Mouse (Mus musculus): ENCODE data around the gene Psmd13. TPM values are rescaled to one million over a fixed set of nuclear protein-coding genes. Genes with fewer than 3 reads are reported as not detected.
"Not testable (repeated sequence)": the region's sequence is repeated elsewhere in the genome, so short reads cannot be mapped to it uniquely, and the experiment has no call there.

Gene Psmd13
- total RNA-seq, 4 experiments from 2014 or later = 85.3 to 96.3 (median 89.9) TPM

DNA sequence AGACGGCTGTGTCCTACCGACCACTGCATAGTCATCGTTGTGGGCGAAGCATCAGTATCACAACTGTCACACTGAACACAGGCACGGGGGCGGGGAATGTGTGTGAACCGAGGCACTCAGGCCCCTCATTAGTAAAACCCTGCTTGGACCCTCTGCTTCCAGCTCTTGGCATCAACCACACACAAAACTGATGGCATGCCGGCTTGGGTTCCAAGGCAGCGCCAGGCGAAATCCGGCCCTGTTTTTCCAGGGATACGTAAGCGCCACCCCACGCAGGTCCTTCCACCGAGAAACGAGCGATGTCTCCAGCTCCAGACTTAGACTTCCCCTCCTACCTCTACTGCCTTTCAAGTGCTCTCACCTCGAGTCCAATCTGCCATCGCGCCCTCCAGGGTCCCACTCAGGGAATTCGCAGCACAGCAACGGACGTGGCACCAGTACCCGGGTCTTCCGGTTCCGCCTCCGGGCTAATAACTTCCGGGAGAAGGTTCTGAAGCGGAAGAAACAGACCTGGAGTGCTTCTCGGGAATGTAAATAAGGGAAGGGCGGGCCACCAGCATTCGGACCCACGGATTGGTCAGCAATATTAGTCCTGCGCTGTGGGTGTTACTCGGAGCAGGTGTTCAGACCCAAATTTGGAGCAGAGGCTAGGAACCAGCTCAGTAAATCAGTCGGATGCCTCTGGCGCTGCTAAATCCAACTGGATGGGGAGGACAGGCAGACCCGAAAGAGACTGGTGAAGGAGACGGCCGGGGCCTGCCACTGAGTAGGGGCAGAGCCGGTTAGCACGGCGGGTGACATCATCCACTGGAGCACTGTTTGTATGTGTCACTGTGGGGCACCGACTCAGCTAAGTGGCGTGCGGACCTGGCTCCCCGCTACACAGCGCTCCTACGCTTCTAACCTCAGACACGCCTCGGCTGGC lies 25.6 kb upstream of the Psmd13 start, which contains the start of gene Gm45785:
Gene Gm45785 (minus strand): TSS at position 472 of the 925 bp plus-strand sequence.
- DNase-seq (ENCODE audit: low spot score in 2 of 2) = peak; percentile 80 to 86

DNA sequence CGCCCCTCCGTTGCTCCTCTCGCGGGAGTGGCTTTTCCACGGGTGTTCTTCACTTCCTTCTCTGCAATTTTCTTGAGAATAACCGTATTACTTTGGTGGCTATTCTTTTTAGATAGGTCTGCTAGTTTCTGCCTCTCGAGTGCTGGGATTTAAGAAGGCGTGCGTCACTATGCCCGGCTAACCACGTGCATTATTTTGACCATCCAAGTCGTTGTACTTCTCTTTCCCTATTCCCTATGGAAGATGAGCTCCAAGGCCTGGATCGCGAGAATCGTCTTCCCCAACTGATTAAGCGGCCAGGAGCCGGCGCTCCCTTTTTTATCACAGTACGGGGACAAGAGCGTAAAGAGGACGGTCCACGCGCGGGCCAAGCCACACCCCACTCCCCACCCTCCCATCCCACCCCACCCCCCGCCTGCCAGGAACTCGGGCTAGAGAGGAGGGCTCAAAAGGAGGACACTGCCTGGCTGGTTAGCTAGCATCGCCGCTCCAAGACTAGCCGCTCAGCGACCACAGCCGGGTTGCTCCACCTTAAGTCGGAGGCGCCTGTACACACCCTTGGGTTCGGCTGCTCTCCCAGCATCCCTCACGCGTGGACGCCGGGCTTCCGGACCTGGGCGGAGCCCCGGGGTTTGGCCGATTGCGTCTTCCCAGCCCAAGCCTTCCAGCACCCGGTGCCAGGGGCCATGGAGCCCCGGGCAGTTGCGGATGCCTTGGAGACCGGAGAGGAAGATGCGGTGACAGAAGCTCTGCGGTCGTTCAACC lies 24.8 kb upstream of the Psmd13 start, which contains the start of gene Ric8a:
Gene Ric8a (plus strand): TSS at position 173 of the 765 bp plus-strand sequence.
- DNase-seq (ENCODE audit: low spot score in 2 of 2) = peak; percentile 82 to 88

DNA sequence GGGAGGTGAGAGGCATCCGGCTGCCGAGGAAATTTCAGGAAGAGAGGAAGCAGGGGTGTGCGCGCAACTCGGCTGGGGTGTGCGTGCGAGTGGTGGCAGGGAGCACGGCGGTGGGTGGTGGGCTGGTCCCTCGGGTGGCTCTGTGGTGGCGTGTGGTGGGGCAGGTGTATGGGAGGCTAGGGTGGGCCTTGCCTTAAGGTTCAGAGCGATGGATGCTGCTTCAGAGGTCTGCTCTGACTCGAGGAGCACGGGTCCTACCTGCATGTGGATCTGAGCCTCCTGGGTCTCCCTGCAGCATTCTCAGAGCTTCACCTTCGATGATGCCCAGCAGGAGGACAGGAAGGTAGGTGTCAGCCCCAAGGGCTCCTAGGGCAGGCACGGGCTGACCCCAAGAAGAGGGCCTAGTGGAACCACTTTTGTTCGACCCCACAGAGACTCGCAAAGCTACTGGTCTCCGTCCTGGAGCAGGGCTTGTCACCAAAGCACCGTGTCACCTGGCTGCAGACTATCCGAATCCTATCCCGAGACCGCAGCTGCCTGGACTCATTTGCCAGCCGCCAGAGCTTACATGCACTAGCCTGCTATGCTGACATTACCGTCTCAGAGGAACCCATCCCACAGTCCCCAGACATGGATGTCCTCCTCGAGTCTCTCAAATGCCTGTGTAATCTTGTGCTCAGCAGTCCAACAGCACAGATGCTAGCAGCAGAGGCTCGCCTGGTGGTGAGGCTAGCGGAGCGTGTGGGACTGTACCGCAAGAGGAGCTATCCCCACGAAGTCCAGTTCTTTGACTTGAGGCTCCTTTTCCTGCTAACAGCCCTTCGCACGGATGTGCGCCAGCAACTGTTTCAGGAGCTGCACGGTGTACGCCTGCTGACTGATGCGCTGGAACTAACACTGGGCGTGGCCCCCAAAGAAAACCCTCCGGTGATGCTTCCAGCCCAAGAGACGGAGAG lies 23.9 kb upstream of the Psmd13 start, which contains the start of gene Bet1l:
Gene Bet1l (minus strand): TSS at position 28 of the 956 bp plus-strand sequence.
- DNase-seq (ENCODE audit: low spot score in 2 of 2) = no peak

DNA sequence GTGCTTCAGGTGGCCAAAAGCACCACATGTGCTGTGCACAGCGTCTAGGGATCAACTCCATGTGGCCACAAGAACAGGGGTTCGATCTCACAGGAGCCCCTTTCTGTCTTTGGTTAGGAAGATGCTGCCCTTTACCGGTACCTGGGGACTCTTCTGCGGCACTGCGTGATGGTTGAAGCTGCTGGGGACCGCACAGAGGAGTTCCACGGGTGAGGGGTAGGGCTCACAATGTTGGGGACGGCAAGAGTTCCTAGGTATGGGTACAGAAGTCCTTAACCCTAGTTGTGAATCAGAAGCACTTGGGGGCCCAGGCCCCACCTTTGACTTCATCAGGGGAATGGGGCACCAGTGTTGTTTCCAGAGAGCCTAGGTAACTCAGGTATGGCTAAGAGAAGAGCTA lies 23.0 kb upstream of the Psmd13 start:
- no peak for DNase-seq (ENCODE audit: low spot score in 2 of 2)

DNA sequence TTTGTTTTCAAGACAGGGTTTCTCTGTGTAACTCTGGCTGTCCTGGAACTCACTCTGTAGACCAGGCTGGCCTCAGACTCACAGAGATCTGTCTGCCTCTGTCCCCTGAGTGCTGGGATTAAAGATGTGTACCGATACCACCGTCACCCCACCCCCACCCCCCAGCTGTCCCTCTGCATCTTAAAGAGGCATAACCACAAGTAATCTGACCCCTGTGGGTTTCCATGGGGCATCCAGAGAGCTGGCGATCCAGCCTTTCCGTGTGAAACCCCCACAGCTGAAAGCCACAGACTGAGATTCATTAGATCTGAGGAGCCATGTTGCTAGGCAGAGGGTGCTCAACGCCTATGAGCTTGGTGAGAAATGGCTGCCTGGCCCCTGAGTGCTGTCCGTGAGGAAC lies 21.8 kb upstream of the Psmd13 start:
- no peak for DNase-seq (ENCODE audit: low spot score in 2 of 2)

DNA sequence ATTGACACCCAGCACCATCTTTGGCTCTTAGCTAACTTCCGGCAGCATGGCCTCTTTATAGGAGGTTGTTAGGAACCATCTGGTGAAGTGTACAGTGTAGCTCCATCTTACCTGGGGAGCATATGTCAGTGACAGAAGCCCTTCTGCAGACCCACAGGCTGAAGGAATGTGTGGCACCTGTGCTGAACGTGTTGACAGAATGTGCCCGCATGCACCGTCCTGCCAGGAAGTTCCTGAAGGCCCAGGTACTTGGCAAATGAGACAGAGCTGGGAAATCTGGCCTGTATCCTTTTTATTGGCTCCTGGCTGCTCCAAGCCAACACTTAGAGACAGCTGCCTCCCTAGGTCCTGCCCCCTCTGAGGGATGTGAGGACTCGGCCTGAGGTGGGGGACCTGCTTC lies 21.0 kb upstream of the Psmd13 start:
- no peak for DNase-seq (ENCODE audit: low spot score in 2 of 2)

DNA sequence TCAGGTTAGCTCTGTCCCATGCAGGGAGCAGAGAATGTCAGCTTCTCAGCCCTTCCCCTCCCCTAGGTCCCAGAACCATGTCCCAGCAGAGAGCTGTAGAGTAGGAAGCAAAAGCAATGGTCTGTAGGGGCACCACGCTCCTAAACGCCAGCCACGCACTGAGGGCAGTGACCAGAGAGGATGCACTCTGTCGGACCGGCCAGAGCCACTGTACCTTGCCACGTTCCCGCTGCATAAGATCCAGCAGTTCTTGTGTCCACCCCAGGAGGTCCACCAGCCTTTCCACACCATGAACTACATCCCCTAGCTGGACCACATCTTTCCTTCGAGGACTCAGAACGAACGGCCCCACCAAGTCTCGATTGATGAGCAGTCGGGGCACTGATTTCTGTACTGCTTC lies 17.0 kb upstream of the Psmd13 start:
- no peak for DNase-seq (ENCODE audit: low spot score in 2 of 2)

DNA sequence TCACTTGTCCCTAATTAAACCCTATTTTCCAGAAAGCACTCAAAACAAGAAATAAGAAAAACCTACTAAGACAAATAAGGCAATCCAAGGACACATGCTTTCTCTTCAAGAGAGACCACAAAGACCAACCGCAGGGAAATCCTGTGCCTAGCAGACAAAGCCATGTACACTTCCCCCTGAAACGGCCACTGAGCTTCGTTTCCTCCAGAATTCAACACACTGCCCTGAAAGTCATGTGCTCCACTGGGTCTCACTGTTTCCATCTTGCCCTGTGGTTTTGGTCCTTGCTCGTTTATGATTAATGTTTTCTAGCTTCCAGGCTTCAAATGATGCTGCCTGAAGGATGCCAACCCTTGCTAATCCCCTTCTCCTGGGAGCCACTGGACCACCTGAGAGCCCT lies 7.5 kb upstream of the Psmd13 start:
- no peak for DNase-seq (ENCODE audit: low spot score in 2 of 2)

DNA sequence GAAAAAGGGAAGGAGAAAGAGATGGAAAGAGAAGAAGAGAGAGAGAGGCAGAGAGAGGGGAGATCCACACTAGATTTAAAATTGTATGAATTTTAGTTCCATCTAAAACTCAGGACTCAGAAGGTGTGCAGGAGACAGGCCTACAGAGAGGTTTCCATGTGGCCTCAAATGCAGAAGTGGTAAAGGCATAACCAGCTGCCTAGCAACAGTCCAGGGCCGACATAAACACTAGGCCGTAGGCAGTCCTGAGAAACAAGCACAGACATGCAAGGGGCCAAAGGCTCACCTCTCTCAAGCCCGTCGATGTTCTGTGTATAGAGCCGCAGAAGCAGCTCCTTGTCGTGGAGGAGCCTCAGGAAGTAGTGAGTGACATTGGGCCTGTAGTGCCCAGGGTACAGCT lies 4.4 kb upstream of the Psmd13 start:
- DNase-seq (ENCODE audit: low spot score in 2 of 2) = no peak

DNA sequence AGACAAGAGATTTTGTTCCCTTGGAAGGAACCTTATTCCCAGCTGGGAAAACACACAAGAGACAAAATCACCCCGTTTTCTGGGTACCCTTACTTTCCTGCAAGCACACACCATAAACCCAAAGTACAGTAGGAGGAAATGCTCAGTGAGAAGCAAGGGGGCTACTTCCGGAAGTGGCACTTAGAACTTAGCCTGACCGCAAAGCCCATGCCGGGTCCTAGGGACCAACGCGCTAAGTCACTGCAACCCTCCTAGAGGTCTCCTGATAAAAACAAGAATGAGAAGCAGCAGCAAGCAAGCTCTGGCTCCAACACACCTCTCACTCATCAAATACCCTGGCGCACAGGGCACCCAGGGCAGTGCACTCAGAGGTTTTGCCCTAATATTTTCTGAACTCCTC lies 2.4 kb upstream of the Psmd13 start:
- DNase-seq (ENCODE audit: low spot score in 2 of 2) = no peak

DNA sequence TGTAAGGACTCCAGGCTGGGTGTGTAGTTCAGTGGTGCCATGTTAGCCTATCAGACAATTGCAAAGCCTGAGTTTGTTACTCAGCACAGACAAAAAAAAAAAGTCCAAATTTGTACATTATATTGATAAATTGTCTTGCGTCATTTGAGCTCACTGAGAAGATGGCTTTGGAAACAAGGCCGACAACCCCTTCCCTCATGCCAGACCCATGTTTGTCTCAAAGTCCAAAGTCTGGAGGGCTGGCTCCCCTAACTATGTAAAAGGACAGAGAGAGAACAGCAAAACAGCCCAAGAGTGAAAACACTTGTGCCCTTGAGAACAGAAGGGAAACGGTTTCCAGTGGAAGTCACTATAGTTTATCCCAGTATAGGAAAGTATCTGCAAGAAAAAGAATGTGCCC lies 1.3 kb upstream of the Psmd13 start:
- DNase-seq (ENCODE audit: low spot score in 2 of 2) = no peak

DNA sequence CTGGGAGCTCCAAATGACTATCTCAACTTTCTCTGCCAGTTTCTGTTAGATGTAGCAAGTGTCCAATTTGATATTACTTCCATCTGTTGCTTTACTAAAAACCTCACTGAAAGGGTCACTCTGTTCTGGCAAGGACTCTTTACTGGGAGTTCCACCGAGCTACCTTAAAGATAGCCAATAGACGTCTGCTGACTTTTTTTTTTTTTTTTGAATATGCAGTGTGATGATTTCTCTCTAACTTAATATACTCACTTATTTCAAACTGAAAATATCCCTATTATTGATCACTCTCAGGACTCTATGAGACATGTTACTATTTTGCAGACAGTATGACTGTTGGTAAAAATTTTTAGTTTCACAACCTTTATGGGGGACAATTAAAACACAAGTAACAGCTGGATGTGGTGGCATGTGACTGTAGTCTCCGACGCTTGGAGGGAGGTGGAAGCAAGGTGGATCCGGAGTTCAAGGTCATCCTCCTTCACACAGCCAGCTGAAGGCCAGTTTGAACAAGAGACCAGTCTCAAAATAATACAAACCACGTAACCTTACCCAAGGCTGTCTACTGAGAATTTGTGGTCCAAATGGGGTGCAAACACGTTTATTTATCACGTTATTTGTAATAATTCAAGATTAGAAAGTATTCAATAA lies 778 bp upstream of the Psmd13 start:
- DNase-seq (ENCODE audit: low spot score in 2 of 2) = no peak

DNA sequence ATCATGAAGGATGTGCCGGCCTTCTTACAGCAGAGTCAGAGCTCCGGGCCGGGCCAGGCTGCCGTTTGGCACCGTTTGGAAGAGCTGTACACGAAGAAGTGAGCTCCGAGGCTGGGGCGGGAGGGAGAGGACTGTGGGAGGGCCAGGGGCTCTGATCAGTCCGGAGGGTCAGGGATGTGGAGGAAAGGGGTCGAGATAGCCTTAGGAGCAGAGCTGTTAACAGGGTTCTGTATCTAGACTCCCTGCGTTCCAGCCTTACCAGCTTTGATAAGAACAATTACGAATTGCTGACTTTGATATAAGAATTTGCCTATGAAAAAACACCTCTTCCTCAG lies 668 bp downstream of the Psmd13 start:
- DNase-seq (ENCODE audit: low spot score in 2 of 2) = no peak

DNA sequence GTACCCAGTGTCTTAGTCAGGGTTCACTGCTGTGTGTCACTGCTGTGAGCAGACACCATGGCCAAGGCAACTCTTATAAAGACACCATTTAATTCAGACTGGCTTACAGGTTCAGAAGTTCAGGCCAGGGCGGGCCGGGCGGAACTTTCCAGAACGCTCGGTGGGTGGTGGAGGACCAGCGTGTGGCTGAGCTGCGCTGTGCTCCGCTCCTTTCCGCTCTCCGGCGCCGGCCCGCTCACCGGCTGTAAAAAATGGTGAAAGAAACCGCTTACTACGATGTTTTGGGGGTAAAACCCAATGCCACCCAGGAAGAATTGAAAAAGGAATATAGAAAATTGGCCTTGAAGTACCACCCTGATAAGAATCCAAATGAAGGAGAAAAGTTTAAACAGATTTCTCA lies 8.9 kb downstream of the Psmd13 start:
- DNase-seq (ENCODE audit: low spot score in 2 of 2) = not testable (repeated sequence)

DNA sequence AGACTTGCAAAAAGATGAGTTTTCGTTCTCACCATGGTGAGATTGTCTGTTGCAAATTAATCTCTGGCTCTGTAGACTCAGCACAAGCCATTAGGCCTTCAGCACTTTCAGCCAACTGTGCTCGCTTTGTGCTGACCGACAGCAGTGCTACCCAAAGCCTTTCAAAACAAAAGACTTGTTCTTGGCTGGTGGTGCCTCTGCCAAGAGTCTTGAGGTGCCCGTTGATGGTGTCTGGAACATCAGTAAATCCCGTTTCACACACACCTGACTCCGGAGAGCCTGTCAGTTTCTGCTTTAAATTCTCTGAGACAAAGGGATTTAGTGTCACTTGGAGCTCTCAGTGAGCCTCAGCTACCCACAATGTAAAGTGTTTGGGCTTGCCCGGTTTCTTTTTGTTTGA lies 12.3 kb downstream of the Psmd13 start:
- DNase-seq (ENCODE audit: low spot score in 2 of 2) = no peak

DNA sequence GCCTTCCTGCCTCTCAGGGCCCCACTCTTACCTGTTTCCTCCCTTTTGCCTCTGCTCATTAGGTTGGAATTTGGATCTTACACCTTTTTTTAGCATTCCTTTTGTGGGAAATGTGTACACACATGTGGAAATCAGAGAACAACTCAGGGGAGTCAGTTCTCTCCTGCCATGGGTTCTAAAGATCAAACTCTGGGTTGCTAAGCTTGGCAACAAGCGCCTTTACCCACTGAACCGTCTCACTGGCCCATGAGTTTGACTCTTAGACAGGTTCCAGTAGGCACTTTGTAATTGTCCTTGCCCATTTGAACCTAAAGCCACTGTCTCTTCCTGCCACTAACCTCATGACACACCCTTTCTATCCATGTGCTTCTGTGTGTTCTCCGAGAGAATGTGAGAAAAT lies 12.8 kb downstream of the Psmd13 start:
- no peak for DNase-seq (ENCODE audit: low spot score in 2 of 2)

DNA sequence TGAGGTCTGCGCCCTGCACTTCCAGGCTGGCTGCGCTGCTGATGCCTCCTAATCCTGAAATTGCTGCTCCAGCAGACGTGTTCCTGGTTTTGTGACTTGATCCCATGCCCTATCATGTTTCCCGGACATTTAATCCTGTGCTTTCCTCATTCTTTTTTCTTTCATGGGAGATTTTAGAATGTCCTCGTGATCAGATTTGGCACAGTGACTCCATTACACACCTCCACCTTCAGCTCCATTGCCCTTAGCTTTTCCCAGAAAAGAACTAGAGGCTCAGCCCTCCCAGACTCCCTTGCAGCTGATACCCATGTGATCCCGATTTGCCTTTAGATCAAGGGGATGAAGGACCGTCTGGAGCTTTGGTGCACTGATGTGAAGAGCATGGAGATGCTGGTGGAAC lies 16.1 kb downstream of the Psmd13 start:
- DNase-seq (ENCODE audit: low spot score in 2 of 2) = no peak

DNA sequence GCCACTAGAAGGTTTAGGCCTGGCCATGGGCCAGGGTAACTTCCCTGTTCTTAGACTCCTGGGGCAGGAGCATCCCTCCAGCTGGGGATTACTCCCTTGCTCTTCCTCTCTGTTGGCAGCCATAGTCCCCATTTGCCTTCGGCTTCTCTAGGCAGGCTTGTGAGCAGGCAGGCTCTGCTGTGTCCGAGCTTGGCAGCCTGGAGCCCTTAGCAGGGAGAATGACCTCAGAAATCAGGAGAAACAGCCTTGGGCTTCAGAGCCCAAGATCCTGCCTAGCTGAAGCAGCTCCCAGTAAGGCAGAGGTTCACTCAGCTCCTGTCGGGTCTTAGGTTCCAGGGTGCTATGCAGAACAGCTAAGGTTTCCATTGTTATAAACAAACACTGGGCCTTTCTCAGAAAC lies 17.4 kb downstream of the Psmd13 start:
- no peak for DNase-seq (ENCODE audit: low spot score in 2 of 2)

DNA sequence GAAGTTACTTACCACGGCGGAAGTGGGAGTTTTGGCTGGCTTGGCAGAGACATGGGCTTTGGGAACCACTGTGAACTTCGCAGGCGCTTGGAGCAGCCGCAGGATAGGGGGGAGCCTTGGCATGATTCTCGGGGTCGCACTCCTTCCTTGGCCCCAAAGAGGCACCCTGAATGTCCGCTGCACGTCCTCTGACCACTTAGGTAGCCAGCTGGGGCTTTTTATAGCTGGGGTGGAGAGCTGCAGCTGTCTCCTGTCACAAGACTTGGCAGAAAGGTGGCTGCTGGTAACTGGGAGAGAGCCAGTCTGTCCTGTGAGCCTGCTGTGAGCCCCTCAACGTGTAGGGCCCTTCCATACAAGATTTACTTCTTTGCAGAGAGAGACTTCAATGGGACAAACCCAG lies 18.5 kb downstream of the Psmd13 start, which contains the start of gene Cox8b:
Gene Cox8b (minus strand): TSS at position 227 of the 400 bp plus-strand sequence.
- peak; percentile 54 to 77 for DNase-seq (ENCODE audit: low spot score in 2 of 2)

DNA sequence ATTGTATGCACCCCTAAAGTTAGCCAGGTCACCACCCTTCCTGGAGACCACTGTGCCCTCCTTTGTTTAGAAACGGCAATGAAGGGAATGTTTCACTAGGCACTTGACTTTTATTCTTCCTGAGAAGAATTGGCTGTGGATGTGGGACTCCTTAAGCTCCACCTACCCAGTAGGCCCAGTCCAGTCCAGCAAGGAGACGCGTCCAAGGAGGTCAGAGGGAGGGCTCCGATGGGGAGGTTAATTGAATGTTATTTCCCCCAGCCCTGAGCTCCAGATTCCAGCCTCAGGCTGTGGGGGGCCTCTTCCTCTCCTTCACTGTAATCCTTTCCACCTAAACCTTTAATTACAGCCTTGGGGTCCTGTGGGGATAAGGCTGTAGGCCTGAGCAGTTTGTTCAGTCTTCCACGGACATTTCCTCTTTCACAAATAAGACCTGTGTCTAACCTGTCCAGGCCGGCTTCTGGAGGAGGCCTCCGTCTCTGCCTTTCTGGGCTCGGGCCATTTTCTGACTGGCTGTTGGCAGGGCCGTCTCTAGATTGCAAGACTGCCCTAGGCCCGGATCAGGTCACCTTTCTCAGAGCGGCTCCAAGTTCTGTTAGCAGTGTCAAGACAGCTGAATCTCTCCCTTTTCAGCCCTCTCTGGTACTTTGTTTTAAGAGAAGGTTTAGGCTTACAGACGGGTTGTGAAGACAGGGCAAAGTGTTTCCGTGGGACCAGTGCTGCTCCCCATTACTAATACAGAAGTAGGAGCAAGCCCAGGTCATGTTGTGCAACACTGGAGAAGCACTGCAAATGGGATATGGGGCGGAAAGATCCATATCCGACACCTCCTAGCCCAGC lies 20.5 kb downstream of the Psmd13 start:
- peak; percentile 59 to 71 for DNase-seq (ENCODE audit: low spot score in 2 of 2)
